Mouse (Mus musculus) myocyte (in vitro differentiated cells): ENCODE measurements at regions not wholly inside any gene's neighbourhood (a gene's known extent, or its start where the extent isn't known, plus 50 kb on each side); places are given as distances from the start of the nearest gene placed in this dataset.

Experiments
- H3K27me3 ChIP-seq: one replicate; pipeline ENCODE4 v1.6.1; 2011; ENCODE audit not compliant: control insufficient read depth, insufficient read depth, insufficient read length
- H3K36me3 ChIP-seq: one replicate; pipeline ENCODE4 v1.6.1; 2011; ENCODE audit not compliant: control insufficient read depth, insufficient read depth
- H3K4me2 ChIP-seq: one replicate; pipeline ENCODE4 v1.6.1; 2011; ENCODE audit warnings: low read depth, control low read depth
- H3K4me3 ChIP-seq: one replicate; pipeline ENCODE4 v1.5.1; 2011; ENCODE audit warnings: mild to moderate bottlenecking, control low read depth, moderate library complexity
- H3K79me2 ChIP-seq: one replicate; pipeline ENCODE4 v1.6.1; 2011; ENCODE audit not compliant: control insufficient read depth, insufficient read depth
- H3ac ChIP-seq: one replicate; pipeline ENCODE4 v1.6.1; 2011; ENCODE audit not compliant: control insufficient read depth, insufficient read length
- CEBPB ChIP-seq: IDR thresholded peaks from 2 replicates; pipeline ENCODE4 v1.6.1; 2011; ENCODE audit warnings: mild to moderate bottlenecking, moderate library complexity; ENCODE audit not compliant: poor library complexity, insufficient read depth, severe bottlenecking
- E2F4 ChIP-seq: IDR thresholded peaks from one replicate; pipeline ENCODE4 v1.6.1; 2011; ENCODE audit warnings: mild to moderate bottlenecking, control low read depth, moderate library complexity; ENCODE audit not compliant: insufficient read depth
- MAX ChIP-seq: IDR thresholded peaks from one replicate; pipeline ENCODE4 v1.6.1; 2011; ENCODE audit warnings: low read depth, mild to moderate bottlenecking, control low read depth
- MYOD1 ChIP-seq, 3 experiments: IDR thresholded peaks; one replicate each; pipeline ENCODE4 v1.6.1; 2011; ENCODE audit warnings: control low read depth in 2 of 3, low read depth in 2 of 3, mild to moderate bottlenecking in 2 of 3, moderate library complexity in 1 of 3; ENCODE audit not compliant: insufficient read length in 2 of 3, control insufficient read depth in 1 of 3
- MYOG ChIP-seq, 3 experiments: IDR thresholded peaks; one replicate each; pipeline ENCODE4 v1.6.1; 2011; ENCODE audit warnings: control low read depth in 2 of 3, low read depth in 2 of 3, mild to moderate bottlenecking in 2 of 3; ENCODE audit not compliant: insufficient read length in 2 of 3, control insufficient read depth in 1 of 3, insufficient read depth in 1 of 3
- POLR2A ChIP-seq: IDR thresholded peaks from one replicate; pipeline ENCODE4 v1.6.1; 2011; ENCODE audit warnings: low read depth, mild to moderate bottlenecking, control low read depth, moderate library complexity; ENCODE audit not compliant: insufficient read length
- POLR2AphosphoS2 ChIP-seq: IDR thresholded peaks from one replicate; pipeline ENCODE4 v1.6.1; 2011; ENCODE audit warnings: low read depth, control low read depth; ENCODE audit not compliant: insufficient read length
- REST ChIP-seq: IDR thresholded peaks from one replicate; pipeline ENCODE4 v1.6.1; 2011; ENCODE audit warnings: mild to moderate bottlenecking, control low read depth, moderate library complexity; ENCODE audit not compliant: insufficient read depth, insufficient read length
- SRF ChIP-seq: IDR thresholded peaks from one replicate; pipeline ENCODE4 v1.6.1; 2011; ENCODE audit warnings: low read depth; ENCODE audit not compliant: control insufficient read depth, insufficient read length
- TCF12 ChIP-seq: IDR thresholded peaks from one replicate; pipeline ENCODE4 v1.6.1; 2011; ENCODE audit warnings: mild to moderate bottlenecking, control low read depth; ENCODE audit not compliant: poor library complexity, insufficient read depth, severe bottlenecking
- TCF3 ChIP-seq: IDR thresholded peaks from one replicate; pipeline ENCODE4 v1.6.1; 2011; ENCODE audit warnings: low read depth, control low read depth; ENCODE audit not compliant: insufficient read length
- USF1 ChIP-seq: IDR thresholded peaks from one replicate; pipeline ENCODE4 v1.6.1; 2011; ENCODE audit warnings: low read depth, mild to moderate bottlenecking, control low read depth, moderate library complexity

GRCm38 (mm10) chr19:26143539-26143938, 461.3 kb upstream of the Smarca2 start:
- Histone ChIP-seq H3K4me3 (no peak overlapping the region), H3K79me2 (no peaks in the 10 kb centered on the region), H3K4me2 (no peak overlapping the region), H3K36me3 (no peaks in the 10 kb centered on the region), H3K27me3 (no peaks in the 10 kb centered on the region), H3ac (no peak overlapping the region)
- no peak for TF ChIP-seq E2F4
- no peak for TF ChIP-seq MAX
- TF ChIP-seq SRF: no peak
- no peak for TF ChIP-seq POLR2AphosphoS2
- no peak for TF ChIP-seq TCF3
- TF ChIP-seq CEBPB: no peak
- TF ChIP-seq MYOD1 (IDR thresholded peaks at IDR 0.05; ENCODE audit: control insufficient read depth in 1 of 3, insufficient read length in 2 of 3, low read depth in 2 of 3): no peak
- no peak for TF ChIP-seq MYOG (IDR thresholded peaks at IDR 0.05; ENCODE audit: control insufficient read depth in 1 of 3, insufficient read depth in 1 of 3, insufficient read length in 2 of 3, low read depth in 2 of 3)
- TF ChIP-seq USF1: no peak
- no peak for TF ChIP-seq POLR2A
- no peak for TF ChIP-seq TCF12
- no peak for TF ChIP-seq REST

- Histone ChIP-seq H3K4me2 (no peak overlapping the region), H3K4me3 (no peak overlapping the region), H3K36me3 (no peaks in the 10 kb centered on the region), H3K79me2 (no peaks in the 10 kb centered on the region), H3ac (no peak overlapping the region), H3K27me3 (no peaks in the 10 kb centered on the region)
- TF ChIP-seq POLR2AphosphoS2: no peak
- TF ChIP-seq MYOG (IDR thresholded peaks at IDR 0.05; ENCODE audit: control insufficient read depth in 1 of 3, insufficient read depth in 1 of 3, insufficient read length in 2 of 3, low read depth in 2 of 3): no peak
- no peak for TF ChIP-seq TCF3
- TF ChIP-seq MYOD1 (IDR thresholded peaks at IDR 0.05; ENCODE audit: control insufficient read depth in 1 of 3, insufficient read length in 2 of 3, low read depth in 2 of 3): no peak
- TF ChIP-seq POLR2A: no peak
- no peak for TF ChIP-seq USF1
- TF ChIP-seq REST: no peak
- TF ChIP-seq MAX: no peak
- TF ChIP-seq CEBPB: no peak
Observed at GRCm38 (mm10) chr19:26151216-26151615, 453.6 kb upstream of the Smarca2 start.

DNA sequence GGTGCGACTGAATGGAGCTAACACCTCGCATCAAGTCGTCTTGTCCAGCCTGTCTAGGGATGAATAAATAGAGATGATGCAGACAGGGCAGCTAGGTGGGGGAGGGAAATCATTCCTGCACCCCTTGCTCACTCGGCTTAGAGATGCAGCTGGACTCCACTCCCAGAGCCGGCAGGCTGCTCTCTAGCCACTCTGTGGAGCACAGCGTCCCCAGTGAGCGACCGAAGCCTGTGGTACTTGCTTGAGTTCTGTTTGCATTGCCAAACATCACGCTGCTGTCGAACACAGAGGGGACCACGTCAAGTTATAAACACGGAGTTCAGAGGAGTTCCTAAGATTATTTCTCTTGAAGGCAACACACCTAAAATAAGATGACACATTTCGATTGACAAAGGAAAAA, 439.9 kb upstream of the Smarca2 start:
- TF ChIP-seq TCF3 (no peak), POLR2A (no peak), TCF12 (no peak)
- H3ac ChIP-seq: no peak overlapping the region
- H3K79me2 ChIP-seq: no peaks in the 10 kb centered on the region
- H3K36me3 ChIP-seq: no peaks in the 10 kb centered on the region
- no peak overlapping the region for H3K4me2 ChIP-seq
- H3K27me3 ChIP-seq: no peaks in the 10 kb centered on the region
- no peak overlapping the region for H3K4me3 ChIP-seq

DNA sequence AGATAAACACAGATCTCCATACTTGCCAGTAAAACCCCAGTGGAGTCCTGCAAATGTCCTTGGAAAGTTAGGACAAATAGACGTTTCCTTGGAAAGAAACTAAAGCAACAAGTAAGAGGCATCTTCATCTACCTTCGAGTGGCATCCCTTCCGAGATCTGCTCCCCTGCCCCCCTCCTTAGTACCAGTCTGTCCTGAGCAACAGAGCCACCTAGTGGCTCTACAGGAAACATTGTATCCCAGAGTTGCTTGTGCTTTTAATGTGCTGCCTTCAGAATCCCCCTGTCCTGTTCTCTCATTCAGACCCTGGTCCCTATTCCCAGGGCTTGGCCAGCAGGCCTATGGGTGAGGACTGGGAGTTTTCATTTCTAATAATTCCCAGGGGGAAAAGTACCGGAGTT, 423.1 kb upstream of the Smarca2 start:
- Histone ChIP-seq H3K4me3 (no peak overlapping the region), H3K4me2 (no peak overlapping the region), H3ac (no peak overlapping the region), H3K79me2 (no peaks in the 10 kb centered on the region), H3K36me3 (no peaks in the 10 kb centered on the region), H3K27me3 (no peaks in the 10 kb centered on the region)
- TF ChIP-seq CEBPB (no peak), MAX (no peak), TCF12 (no peak), E2F4 (no peak), USF1 (no peak), POLR2AphosphoS2 (no peak), SRF (no peak), TCF3 (no peak), POLR2A (no peak), REST (no peak), MYOG (IDR thresholded peaks at IDR 0.05; ENCODE audit: control insufficient read depth in 1 of 3, insufficient read depth in 1 of 3, insufficient read length in 2 of 3, low read depth in 2 of 3) (no peak), MYOD1 (IDR thresholded peaks at IDR 0.05; ENCODE audit: control insufficient read depth in 1 of 3, insufficient read length in 2 of 3, low read depth in 2 of 3) (no peak)

GRCm38 (mm10) chr19:26185012-26185411, 419.8 kb upstream of the Smarca2 start:
- Histone ChIP-seq H3ac (no peak overlapping the region), H3K79me2 (no peaks in the 10 kb centered on the region), H3K4me3 (no peak overlapping the region), H3K36me3 (no peaks in the 10 kb centered on the region), H3K27me3 (no peaks in the 10 kb centered on the region), H3K4me2 (no peak overlapping the region)
- TF ChIP-seq SRF (no peak), REST (no peak), MAX (no peak), POLR2AphosphoS2 (no peak), MYOD1 (IDR thresholded peaks at IDR 0.05; ENCODE audit: control insufficient read depth in 1 of 3, insufficient read length in 2 of 3, low read depth in 2 of 3) (no peak), POLR2A (no peak), TCF12 (no peak), MYOG (IDR thresholded peaks at IDR 0.05; ENCODE audit: control insufficient read depth in 1 of 3, insufficient read depth in 1 of 3, insufficient read length in 2 of 3, low read depth in 2 of 3) (no peak), USF1 (no peak), CEBPB (no peak)
